Mouse (Mus musculus): ENCODE data around the gene Il17rb. TPM values are rescaled to one million over a fixed set of nuclear protein-coding genes. Genes with fewer than 3 reads are reported as not detected.

The Il17rb gene
- polyA plus RNA-seq, 1 experiment from 2014 or later: 2.2 TPM

GRCm38 (mm10) chr14:30038431-30038830 is 29.7 kb upstream of the Il17rb start:
- Histone ChIP-seq H3K27me3 (no peaks in the 10 kb centered on the region), H3K4me3 (replicated peaks) (no peak overlapping the region), H3K9ac (no peak overlapping the region), H3K9me3 (replicated peaks) (no peaks in the 10 kb centered on the region), H3K36me3 (0 out of 2 replicates have a peak, but pooled peaks cover 3% of the 10 kb centered on the region), H3K27ac (replicated peaks) (no peak overlapping the region), H3K4me2 (replicated peaks) (no peak overlapping the region), H3K4me1 (no peaks in the 10 kb centered on the region)
- 86% methylated on average over 18 of the region's 18 CpGs for WGBS
- ATAC-seq (ENCODE audit: insufficient number of reproducible peaks, low FRiP score, low TSS enrichment, low read depth): no peak

DNA sequence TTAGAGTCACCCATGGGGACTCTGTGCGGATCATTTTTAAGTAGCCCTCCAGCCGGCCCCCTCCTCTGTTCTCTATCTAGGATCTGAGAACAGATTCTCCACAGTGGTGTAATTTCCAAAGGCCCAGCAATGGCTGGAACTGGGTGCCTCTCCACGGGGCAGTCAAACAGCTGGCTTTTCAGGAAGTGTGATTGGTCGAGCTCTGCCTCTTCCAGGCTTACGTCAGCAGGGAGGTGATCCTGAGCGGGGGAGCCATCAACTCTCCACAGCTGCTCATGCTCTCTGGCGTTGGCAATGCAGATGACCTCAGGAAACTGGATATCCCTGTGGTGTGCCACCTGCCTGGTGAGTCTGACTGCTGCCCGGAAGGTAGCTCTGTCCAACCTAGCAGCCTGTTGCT is 24.7 kb upstream of the Il17rb start:
- WGBS: 52% methylated on average over 8 of the region's 8 CpGs

DNA sequence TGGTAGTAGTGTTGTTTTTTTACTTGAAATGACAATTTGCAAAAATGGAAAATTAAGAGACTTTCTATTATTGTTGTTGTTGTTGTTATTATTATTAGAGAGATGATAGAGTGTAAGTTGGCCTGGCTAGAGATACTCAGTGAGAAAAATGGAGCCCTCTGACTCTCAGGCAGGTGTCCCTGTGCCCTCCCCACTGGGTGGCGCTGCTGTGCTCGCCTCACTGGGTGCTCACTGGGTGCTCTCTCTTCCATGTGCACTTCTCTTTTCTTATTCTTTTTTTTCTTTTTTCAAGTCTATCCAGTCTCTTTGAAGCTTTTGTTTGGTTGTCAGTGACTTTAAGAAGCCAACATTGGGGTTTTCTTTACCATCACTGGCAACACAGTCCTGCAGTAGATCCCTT is 18.7 kb upstream of the Il17rb start:
- WGBS: 40% methylated on average over 2 of the region's 2 CpGs
- no peak for ATAC-seq (ENCODE audit: insufficient number of reproducible peaks, low FRiP score, low TSS enrichment, low read depth)

More for the DNA sequence above, 24.7 kb upstream of the Il17rb start:
- Histone ChIP-seq H3K4me2 (replicated peaks) (no peak overlapping the region), H3K27me3 (no peaks in the 10 kb centered on the region), H3K27ac (replicated peaks) (no peak overlapping the region), H3K9ac (no peak overlapping the region), H3K4me3 (replicated peaks) (no peak overlapping the region), H3K36me3 (no peaks in the 10 kb centered on the region), H3K4me1 (no peaks in the 10 kb centered on the region), H3K9me3 (replicated peaks) (no peaks in the 10 kb centered on the region)
- ATAC-seq (ENCODE audit: insufficient number of reproducible peaks, low FRiP score, low TSS enrichment, low read depth): no peak

DNA sequence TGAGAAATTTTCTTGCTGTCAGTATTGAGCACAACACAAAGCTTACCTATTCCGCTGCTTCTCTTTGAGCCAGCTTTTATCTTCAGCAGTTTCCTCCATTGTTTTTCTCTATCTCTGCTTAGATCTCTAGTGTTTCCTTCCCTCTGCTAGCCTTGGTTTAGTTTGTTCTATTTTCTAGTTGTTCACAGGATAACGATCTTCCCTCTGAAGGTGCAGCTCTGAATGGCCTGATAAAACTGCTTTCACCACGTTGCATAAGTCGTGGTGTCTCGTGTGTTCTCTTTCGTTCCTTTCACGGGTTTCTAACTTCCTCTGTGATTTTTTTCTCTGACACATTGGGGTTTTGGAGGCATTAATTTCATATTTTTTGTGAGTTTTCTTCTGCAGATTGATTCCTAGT is 15.7 kb upstream of the Il17rb start:
- no peaks in the 10 kb centered on the region for H3K36me3 ChIP-seq
- H3K27ac ChIP-seq (replicated peaks): no peak overlapping the region
- no peaks in the 10 kb centered on the region for H3K27me3 ChIP-seq
- 57% methylated on average over 7 of the region's 7 CpGs for WGBS
- H3K4me1 ChIP-seq: no peaks in the 10 kb centered on the region
- no peak overlapping the region for H3K4me2 ChIP-seq (replicated peaks)
- no peak overlapping the region for H3K9ac ChIP-seq
- ATAC-seq (ENCODE audit: insufficient number of reproducible peaks, low FRiP score, low TSS enrichment, low read depth): no peak
- H3K9me3 ChIP-seq (replicated peaks): no peaks in the 10 kb centered on the region
- no peak overlapping the region for H3K4me3 ChIP-seq (replicated peaks)

More for the DNA sequence above, 18.7 kb upstream of the Il17rb start:
- no peak overlapping the region for H3K4me2 ChIP-seq (replicated peaks)
- no peak overlapping the region for H3K4me3 ChIP-seq (replicated peaks)
- no peak overlapping the region for H3K9ac ChIP-seq
- H3K9me3 ChIP-seq (replicated peaks): no peaks in the 10 kb centered on the region
- H3K4me1 ChIP-seq: no peaks in the 10 kb centered on the region
- H3K27ac ChIP-seq (replicated peaks): no peak overlapping the region
- no peaks in the 10 kb centered on the region for H3K36me3 ChIP-seq
- no peaks in the 10 kb centered on the region for H3K27me3 ChIP-seq

- H3K36me3 ChIP-seq: no peaks in the 10 kb centered on the region
- WGBS: 86% methylated on average over 6 of the region's 6 CpGs
- no peak overlapping the region for H3K9ac ChIP-seq
- H3K27ac ChIP-seq (replicated peaks): no peak overlapping the region
- no peaks in the 10 kb centered on the region for H3K4me1 ChIP-seq
- H3K4me3 ChIP-seq (replicated peaks): no peak overlapping the region
- no peaks in the 10 kb centered on the region for H3K27me3 ChIP-seq
- H3K9me3 ChIP-seq (replicated peaks): no peaks in the 10 kb centered on the region
- ATAC-seq (ENCODE audit: insufficient number of reproducible peaks, low FRiP score, low TSS enrichment, low read depth): no peak
- H3K4me2 ChIP-seq (replicated peaks): no peak overlapping the region
These were observed 13.8 kb upstream of the Il17rb start for GRCm38 (mm10) chr14:30022471-30022870.

DNA sequence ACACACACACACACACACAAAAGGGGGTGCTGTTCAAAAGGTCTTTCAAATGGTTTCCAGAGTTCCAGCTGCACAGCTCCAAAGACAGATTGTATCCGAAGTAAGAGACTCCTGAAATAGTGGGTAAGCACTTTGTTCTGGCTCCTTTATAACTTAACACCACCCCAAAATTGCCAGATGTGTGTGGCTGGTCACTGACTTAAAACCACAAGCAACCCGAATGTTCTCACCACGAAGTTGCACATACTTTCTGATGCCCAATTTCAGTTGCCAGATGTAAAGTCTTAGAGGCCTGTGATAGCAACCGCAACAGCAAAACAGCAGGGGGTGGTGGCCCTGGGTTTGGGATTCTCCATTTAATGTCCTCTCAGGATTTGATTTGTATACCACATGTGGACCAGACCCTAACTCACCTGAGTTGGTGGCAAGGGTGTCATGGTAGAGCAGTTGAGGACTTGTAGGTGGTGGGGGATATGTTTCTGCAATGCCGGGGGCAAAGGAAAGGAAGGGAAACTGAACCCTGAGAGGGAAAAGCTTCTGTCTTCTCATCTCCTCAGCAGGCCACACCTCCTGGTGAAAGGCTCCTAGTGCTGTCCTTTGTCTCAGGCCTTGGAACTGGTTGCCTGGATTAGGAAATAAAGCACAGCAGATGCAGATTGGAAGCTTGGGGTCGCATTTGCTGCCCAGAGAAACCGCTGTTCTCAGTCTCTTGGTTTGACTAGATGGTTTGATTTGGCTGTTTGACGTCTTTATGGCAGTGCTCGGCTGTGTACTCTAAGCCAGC is 11.3 kb upstream of the Il17rb start:
- Histone ChIP-seq H3K27ac (replicated peaks) (no peak overlapping the region), H3K9ac (no peak overlapping the region), H3K4me2 (replicated peaks) (no peak overlapping the region), H3K27me3 (no peaks in the 10 kb centered on the region), H3K36me3 (no peaks in the 10 kb centered on the region), H3K9me3 (replicated peaks) (no peaks in the 10 kb centered on the region), H3K4me1 (no peaks in the 10 kb centered on the region), H3K4me3 (replicated peaks) (no peak overlapping the region)
- WGBS: 45% methylated on average over 9 of the region's 9 CpGs
- ATAC-seq (ENCODE audit: insufficient number of reproducible peaks, low FRiP score, low TSS enrichment, low read depth): no peak

GRCm38 (mm10) chr14:30019375-30019774 is 10.7 kb upstream of the Il17rb start:
- Histone ChIP-seq H3K4me3 (replicated peaks) (no peak overlapping the region), H3K4me1 (no peaks in the 10 kb centered on the region), H3K9ac (no peak overlapping the region), H3K4me2 (replicated peaks) (no peak overlapping the region), H3K27ac (replicated peaks) (no peak overlapping the region), H3K27me3 (no peaks in the 10 kb centered on the region), H3K9me3 (replicated peaks) (no peaks in the 10 kb centered on the region), H3K36me3 (no peaks in the 10 kb centered on the region)
- 86% methylated on average over 8 of the region's 8 CpGs for WGBS
- no peak for ATAC-seq (ENCODE audit: insufficient number of reproducible peaks, low FRiP score, low TSS enrichment, low read depth)

DNA sequence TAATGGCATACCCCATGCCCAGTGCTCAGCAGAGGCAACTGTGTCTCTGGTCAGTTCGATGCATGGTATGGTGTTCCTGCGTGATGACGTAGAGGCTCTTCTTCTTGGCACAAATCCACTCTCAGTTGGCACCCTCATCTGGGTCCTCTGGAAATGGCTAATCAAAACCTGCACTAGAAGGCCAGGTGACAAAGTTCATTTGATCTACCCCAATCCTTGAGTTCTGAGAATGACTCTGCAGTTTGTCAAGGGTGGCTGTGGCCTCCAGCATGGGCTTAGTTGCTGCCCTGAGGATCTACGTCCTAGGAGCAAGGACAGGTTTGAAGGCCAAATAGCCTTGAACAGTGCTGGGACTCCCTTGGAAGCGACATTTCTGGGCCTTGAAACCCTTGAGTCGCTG is 10.2 kb upstream of the Il17rb start:
- no peaks in the 10 kb centered on the region for H3K36me3 ChIP-seq
- H3K9me3 ChIP-seq (replicated peaks): no peaks in the 10 kb centered on the region
- H3K4me2 ChIP-seq (replicated peaks): no peak overlapping the region
- H3K27ac ChIP-seq (replicated peaks): no peak overlapping the region
- H3K4me3 ChIP-seq (replicated peaks): no peak overlapping the region
- no peak for ATAC-seq (ENCODE audit: insufficient number of reproducible peaks, low FRiP score, low TSS enrichment, low read depth)
- no peaks in the 10 kb centered on the region for H3K27me3 ChIP-seq
- WGBS: 93% methylated on average over 6 of the region's 6 CpGs
- no peak overlapping the region for H3K9ac ChIP-seq
- no peaks in the 10 kb centered on the region for H3K4me1 ChIP-seq

DNA sequence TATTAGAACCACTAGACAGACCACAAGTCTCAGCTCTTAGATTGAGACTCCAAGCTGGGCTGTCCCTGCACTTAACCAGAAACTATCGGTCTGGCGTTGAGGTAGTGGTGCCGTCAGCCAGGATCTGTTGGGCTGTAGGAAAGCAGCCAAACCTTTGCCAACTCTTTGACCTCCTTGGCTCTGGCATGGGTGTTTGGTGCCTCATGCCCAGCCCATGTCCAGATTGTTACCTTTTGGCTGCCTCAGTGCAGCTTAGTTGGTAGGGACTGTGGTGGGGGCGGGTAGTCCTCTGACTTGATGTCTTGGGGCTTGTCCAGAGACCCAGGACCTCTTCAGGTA is 9.7 kb upstream of the Il17rb start:
- no peak overlapping the region for H3K27ac ChIP-seq (replicated peaks)
- ATAC-seq (ENCODE audit: insufficient number of reproducible peaks, low FRiP score, low TSS enrichment, low read depth): no peak
- H3K4me3 ChIP-seq (replicated peaks): no peak overlapping the region
- no peaks in the 10 kb centered on the region for H3K9me3 ChIP-seq (replicated peaks)
- H3K4me2 ChIP-seq (replicated peaks): no peak overlapping the region
- no peaks in the 10 kb centered on the region for H3K36me3 ChIP-seq
- WGBS: 88% methylated on average over 4 of the region's 4 CpGs
- H3K27me3 ChIP-seq: no peaks in the 10 kb centered on the region
- H3K4me1 ChIP-seq: no peaks in the 10 kb centered on the region
- H3K9ac ChIP-seq: no peak overlapping the region

- WGBS: 79% methylated on average over 8 of the region's 8 CpGs
- Histone ChIP-seq H3K9me3 (replicated peaks) (no peaks in the 10 kb centered on the region), H3K36me3 (no peaks in the 10 kb centered on the region), H3K4me3 (replicated peaks) (no peak overlapping the region), H3K9ac (no peak overlapping the region), H3K4me2 (replicated peaks) (no peak overlapping the region), H3K27ac (replicated peaks) (no peak overlapping the region), H3K4me1 (no peaks in the 10 kb centered on the region), H3K27me3 (no peaks in the 10 kb centered on the region)
- ATAC-seq (ENCODE audit: insufficient number of reproducible peaks, low FRiP score, low TSS enrichment, low read depth): no peak
These were observed 9.2 kb upstream of the Il17rb start for GRCm38 (mm10) chr14:30017794-30018462.

DNA sequence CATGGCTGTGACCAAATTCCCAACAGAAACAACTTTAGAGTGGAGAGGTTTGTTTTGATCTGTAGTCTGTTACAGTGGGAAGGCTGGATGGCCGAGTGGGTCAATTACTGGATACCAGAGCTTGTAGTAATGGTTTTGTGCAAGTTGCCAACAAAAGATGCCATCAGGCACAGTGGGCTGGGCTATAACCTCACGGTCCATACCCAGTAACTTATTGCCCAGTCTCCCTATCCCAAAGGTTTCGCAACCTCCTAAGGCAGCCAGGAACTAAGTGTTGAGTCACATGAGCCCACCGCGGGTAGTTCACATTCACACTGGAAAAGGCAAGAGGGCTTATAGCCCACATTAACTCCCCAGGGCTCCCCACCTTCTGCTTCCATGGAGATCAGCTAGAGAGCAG is 8.0 kb upstream of the Il17rb start:
- ATAC-seq (ENCODE audit: insufficient number of reproducible peaks, low FRiP score, low TSS enrichment, low read depth): no peak

GRCm38 (mm10) chr14:30015008-30015407 is 6.3 kb upstream of the Il17rb start:
- ATAC-seq (ENCODE audit: insufficient number of reproducible peaks, low FRiP score, low TSS enrichment, low read depth): no peak
- Histone ChIP-seq H3K27ac (replicated peaks) (no peak overlapping the region), H3K4me3 (replicated peaks) (no peak overlapping the region), H3K36me3 (no peaks in the 10 kb centered on the region), H3K27me3 (no peaks in the 10 kb centered on the region), H3K4me2 (replicated peaks) (no peak overlapping the region), H3K9ac (no peak overlapping the region), H3K9me3 (replicated peaks) (no peaks in the 10 kb centered on the region), H3K4me1 (peaks cover 14% of the 10 kb centered on the region; the same call in 1 of the 2 replicates)
- 49% methylated on average over 1 of the region's 1 CpGs for WGBS

More for the DNA sequence above, 8.0 kb upstream of the Il17rb start:
- Histone ChIP-seq H3K9ac (no peak overlapping the region), H3K4me2 (replicated peaks) (no peak overlapping the region), H3K9me3 (replicated peaks) (no peaks in the 10 kb centered on the region), H3K4me1 (no peaks in the 10 kb centered on the region), H3K27ac (replicated peaks) (no peak overlapping the region), H3K36me3 (no peaks in the 10 kb centered on the region), H3K27me3 (no peaks in the 10 kb centered on the region), H3K4me3 (replicated peaks) (no peak overlapping the region)
- 82% methylated on average over 5 of the region's 5 CpGs for WGBS
